18 mouse cellular contexts compared by ENCODE assay signal in the genomic region with DNA sequence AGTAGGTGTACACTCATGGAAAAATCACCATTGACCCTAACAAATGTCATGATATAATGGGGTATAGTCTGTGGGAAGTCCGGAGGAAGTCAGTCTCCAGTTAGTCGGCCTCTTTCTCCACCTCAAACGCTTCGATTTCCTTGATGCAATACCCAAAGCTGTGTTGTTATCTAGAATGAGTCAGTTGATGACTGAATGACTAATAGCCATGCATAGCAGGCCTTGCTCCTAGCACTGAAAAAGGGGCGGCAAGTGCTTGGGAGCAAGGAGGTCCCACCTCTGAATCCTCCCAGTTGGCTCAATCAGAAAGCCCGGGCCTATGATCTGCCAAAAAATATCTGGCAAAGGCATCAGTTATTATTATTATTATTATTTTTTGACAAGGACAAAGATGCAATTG.
DNase-seq lines count a peak whose midpoint lies in the region; ATAC-seq and TF ChIP-seq lines count a peak whose summit lies in the region.
"Had no signal": no experiment of that assay in that cellular context is flagged by ENCODE, and none has a peak within 500 bp of the region (broad histone marks: within the 10 kb centered on the region; RNA-seq: fewer than 3 reads in every experiment).

No protein-coding gene starts in this region.

- no peak overlapping the region for H3K9ac ChIP-seq in heart, postnatal 0 days (replicated peaks; ENCODE audit: low read depth, low read length)
- H3K9ac ChIP-seq in lung, postnatal 0 days (replicated peaks; ENCODE audit: low read depth): no peak overlapping the region
- no peak overlapping the region for H3K9ac ChIP-seq in stomach, postnatal 0 days (ENCODE audit: low read length)
- H3K9ac ChIP-seq: forebrain, embryonic 13.5 days; hindbrain, embryonic 13.5 days; stomach, embryonic 15.5 days had no signal

- no peak overlapping the region for H3K4me3 ChIP-seq in heart, postnatal 0 days (ENCODE audit: low read depth, low read length)
- H3K4me3 ChIP-seq in lung, postnatal 0 days (ENCODE audit: low read depth, low read length): no peak overlapping the region
- H3K4me3 ChIP-seq in embryonic fibroblast, embryonic 13.5 days (ENCODE audit: insufficient read depth, low read length): no peak overlapping the region
- H3K4me3 ChIP-seq in stomach, postnatal 0 days (ENCODE audit: low read depth, low read length): no peak overlapping the region
- H3K4me3 ChIP-seq: erythroblast, embryonic 14.5 days; forebrain, embryonic 13.5 days; hindbrain, embryonic 13.5 days; stomach, embryonic 15.5 days had no signal

- H3K9me3 ChIP-seq in heart, postnatal 0 days (replicated peaks; ENCODE audit: control insufficient read depth, low read length): no peaks in the 10 kb centered on the region
- H3K9me3 ChIP-seq in lung, postnatal 0 days (ENCODE audit: low read length): no peaks in the 10 kb centered on the region
- H3K9me3 ChIP-seq in stomach, postnatal 0 days (ENCODE audit: control insufficient read depth, low read length): no peaks in the 10 kb centered on the region
- H3K9me3 ChIP-seq: forebrain, embryonic 13.5 days; hindbrain, embryonic 13.5 days; stomach, embryonic 15.5 days had no signal

- no peak overlapping the region for H3K27ac ChIP-seq in heart, postnatal 0 days (ENCODE audit: low read depth)
- H3K27ac ChIP-seq in lung, postnatal 0 days (ENCODE audit: low read length): no peak overlapping the region
- peak overlapping the region; percentile 65; the same call in 1 of the 2 replicates for H3K27ac ChIP-seq in embryonic fibroblast, embryonic 13.5 days (ENCODE audit: insufficient read depth, low read length)
- H3K27ac ChIP-seq in stomach, postnatal 0 days (replicated peaks): no peak overlapping the region
- H3K27ac ChIP-seq: forebrain, embryonic 13.5 days; hindbrain, embryonic 13.5 days; stomach, embryonic 15.5 days had no signal

- H3K4me1 ChIP-seq in heart, postnatal 0 days (ENCODE audit: control insufficient read depth, insufficient read depth): peaks cover 12% of the 10 kb centered on the region
- no peaks in the 10 kb centered on the region for H3K4me1 ChIP-seq in lung, postnatal 0 days (ENCODE audit: insufficient read depth, low read depth, low read length)
- peaks cover 15% of the 10 kb centered on the region for H3K4me1 ChIP-seq in embryonic fibroblast, embryonic 13.5 days (ENCODE audit: control insufficient read depth, insufficient read depth, low read length)
- H3K4me1 ChIP-seq in stomach, postnatal 0 days (replicated peaks; ENCODE audit: control insufficient read depth, insufficient read depth): no peaks in the 10 kb centered on the region
- H3K4me1 ChIP-seq: forebrain, embryonic 13.5 days; stomach, embryonic 15.5 days had no signal

- DNase-seq in heart, postnatal 0 days (ENCODE audit: low spot score): peak; percentile 21
- no peak for DNase-seq in heart, postnatal 4 days
- no peak for DNase-seq in lung, postnatal 0 days (ENCODE audit: low spot score)
- DNase-seq in lung, postnatal 14 days: no peak
- no peak for DNase-seq in stomach, postnatal 0 days (ENCODE audit: low spot score)
- DNase-seq in left cerebral cortex, postnatal 25 days (ENCODE audit: low spot score in 2 of 2): no peak
- no peak for DNase-seq in cerebellum, adult 9-10 months
- DNase-seq: cerebellum, adult 9-11 months; gastrocnemius, postnatal 10 days; heart, postnatal 10 days; layer of hippocampus, adult 9-11 months; lung, postnatal 10 days had no signal

- TF ChIP-seq CTCF in heart, postnatal 0 days (IDR thresholded peaks at IDR 0.05; ENCODE audit: low read depth): no peak
- no peak for TF ChIP-seq CTCF in lung, postnatal 0 days (IDR thresholded peaks at IDR 0.05)
- no peak for TF ChIP-seq CTCF in embryonic fibroblast, embryonic 13.5 days (IDR thresholded peaks at IDR 0.05; ENCODE audit: borderline replicate concordance, insufficient read depth, low read length)
- no peak for TF ChIP-seq CTCF in stomach, postnatal 0 days (IDR thresholded peaks at IDR 0.05; ENCODE audit: low read depth)

- H3K36me3 ChIP-seq in heart, postnatal 0 days (replicated peaks; ENCODE audit: control insufficient read depth, insufficient read depth, low read length): no peaks in the 10 kb centered on the region
- no peaks in the 10 kb centered on the region for H3K36me3 ChIP-seq in lung, postnatal 0 days (ENCODE audit: insufficient read depth, low read length)
- H3K36me3 ChIP-seq in stomach, postnatal 0 days (ENCODE audit: control insufficient read depth, insufficient read depth, low read length): no peaks in the 10 kb centered on the region
- H3K36me3 ChIP-seq: hindbrain, embryonic 13.5 days; stomach, embryonic 15.5 days had no signal

- TF ChIP-seq EP300 in heart, postnatal 0 days (IDR thresholded peaks at IDR 0.05; ENCODE audit: low read depth): no peak
- TF ChIP-seq EP300 in lung, postnatal 0 days (IDR thresholded peaks at IDR 0.05): 0 out of 2 replicates have a peak, but pooled peaks have one; percentile 26
- TF ChIP-seq EP300 in stomach, postnatal 0 days (optimal IDR thresholded peaks at IDR 0.05): no peak

- TF ChIP-seq POLR2A in embryonic fibroblast, embryonic 13.5 days (IDR thresholded peaks at IDR 0.05; ENCODE audit: low read depth, low read length): no peak

- intact Hi-C loops in left cerebral cortex, postnatal 25 days (cut with DNase I): no loop called here

- H3K4me2 ChIP-seq in heart, postnatal 0 days (ENCODE audit: low read depth, low read length): no peak overlapping the region
- no peak overlapping the region for H3K4me2 ChIP-seq in lung, postnatal 0 days (replicated peaks; ENCODE audit: low read depth, low read length)
- no peak overlapping the region for H3K4me2 ChIP-seq in stomach, postnatal 0 days (replicated peaks; ENCODE audit: low read depth)
- H3K4me2 ChIP-seq: forebrain, embryonic 13.5 days; hindbrain, embryonic 13.5 days; stomach, embryonic 15.5 days had no signal

- no peaks in the 10 kb centered on the region for H3K27me3 ChIP-seq in heart, postnatal 0 days (ENCODE audit: control insufficient read depth, insufficient read depth, low read length)
- H3K27me3 ChIP-seq in lung, postnatal 0 days (replicated peaks; ENCODE audit: insufficient read depth, low read length): no peaks in the 10 kb centered on the region
- H3K27me3 ChIP-seq in stomach, postnatal 0 days (ENCODE audit: control insufficient read depth, insufficient read depth, low read length): no peaks in the 10 kb centered on the region
- H3K27me3 ChIP-seq: forebrain, embryonic 13.5 days; hindbrain, embryonic 13.5 days; stomach, embryonic 15.5 days had no signal

- WGBS in heart, postnatal 0 days: 47% methylated on average over 6 of the region's 6 CpGs
- WGBS in lung, postnatal 0 days: 37% methylated on average over 6 of the region's 6 CpGs
- 40% methylated on average over 6 of the region's 6 CpGs for WGBS in stomach, postnatal 0 days

- no peak for ATAC-seq in heart, postnatal 0 days (ENCODE audit: insufficient read depth, low read depth)
- ATAC-seq in lung, postnatal 0 days: no peak; the same call in 1 of the 2 replicates
- peak; percentile 92 for ATAC-seq in stomach, postnatal 0 days (ENCODE audit: low FRiP score, low TSS enrichment)
- ATAC-seq: forebrain, embryonic 13.5 days; midbrain, embryonic 16.5 days had no signal
